Mouse (Mus musculus): ENCODE data around the gene Hoxb6.

GRCm38 (mm10) chr11:96350341-96350624 lies 58.0 kb downstream of the Hoxb6 start, which contains the start of gene Hoxb2:
- TF ChIP-seq CTCF (conservative IDR thresholded peaks at IDR 0.05 in 1 of 2, IDR thresholded peaks at IDR 0.05 in 1 of 2; ENCODE audit: low read depth in 2 of 2, low read length in 2 of 2) (no peak), MXI1 (IDR thresholded peaks at IDR 0.05; ENCODE audit: low read depth, low read length) (no peak), ZKSCAN1 (IDR thresholded peaks at IDR 0.05; ENCODE audit: borderline replicate concordance, low read depth, low read length) (no peak), MAFK (IDR thresholded peaks at IDR 0.05; ENCODE audit: insufficient replicate concordance, low read length) (no peak), GABPA (IDR thresholded peaks at IDR 0.05; ENCODE audit: insufficient replicate concordance, low read depth, low read length) (no peak), POLR2A (IDR thresholded peaks at IDR 0.05; ENCODE audit: low read depth, low read length) (no peak), HCFC1 (IDR thresholded peaks at IDR 0.05; ENCODE audit: low read depth, low read length) (no peak), ZC3H11A (IDR thresholded peaks at IDR 0.05; ENCODE audit: low read depth, low read length) (no peak), E2F4 (IDR thresholded peaks at IDR 0.05; ENCODE audit: insufficient replicate concordance, low read depth, low read length) (no peak), KAT2A (IDR thresholded peaks at IDR 0.05; ENCODE audit: insufficient replicate concordance, low read length) (no peak)
